Mouse (Mus musculus): ENCODE results near the gene 4931422A03Rik.

4931422A03Rik gene

GRCm38 (mm10) chr2:103937670-103938069 lies 90.5 kb downstream of the 4931422A03Rik start:
- in situ Hi-C loops (cut with MboI), result no loop called here

- in situ Hi-C loops (cut with MboI), result no loop called here
These were observed 91.5 kb downstream of the 4931422A03Rik start for GRCm38 (mm10) chr2:103936666-103937065.

GRCm38 (mm10) chr2:103935691-103936435 lies 92.3 kb downstream of the 4931422A03Rik start:
- in situ Hi-C loops (cut with MboI), result no loop called here

- in situ Hi-C loops (cut with MboI), result no loop called here
These were observed 93.5 kb downstream of the 4931422A03Rik start for GRCm38 (mm10) chr2:103934670-103935069.

GRCm38 (mm10) chr2:103934270-103934669 lies 93.9 kb downstream of the 4931422A03Rik start:
- in situ Hi-C loops (cut with MboI), result no loop called here

- in situ Hi-C loops (cut with MboI), result no loop called here
These were observed 95.7 kb downstream of the 4931422A03Rik start for GRCm38 (mm10) chr2:103932480-103932879.

GRCm38 (mm10) chr2:103932025-103932424 lies 96.1 kb downstream of the 4931422A03Rik start:
- in situ Hi-C loops (cut with MboI), result no loop called here

- in situ Hi-C loops (cut with MboI), result no loop called here
These were observed 96.7 kb downstream of the 4931422A03Rik start for GRCm38 (mm10) chr2:103931511-103931911.

GRCm38 (mm10) chr2:103930306-103931019 lies 97.7 kb downstream of the 4931422A03Rik start:
- in situ Hi-C loops (cut with MboI), result no loop called here

- in situ Hi-C loops (cut with MboI), result no loop called here
These were observed 100.5 kb downstream of the 4931422A03Rik start for GRCm38 (mm10) chr2:103927610-103928145.

GRCm38 (mm10) chr2:103926586-103927113 lies 101.5 kb downstream of the 4931422A03Rik start:
- in situ Hi-C loops (cut with MboI), result no loop called here

GRCm38 (mm10) chr2:103919488-103919887 lies 108.7 kb downstream of the 4931422A03Rik start:
- in situ Hi-C loops (cut with MboI), result no loop called here

GRCm38 (mm10) chr2:103918375-103918774 lies 109.8 kb downstream of the 4931422A03Rik start:
- in situ Hi-C loops (cut with MboI), result no loop called here

GRCm38 (mm10) chr2:103917375-103917774 lies 110.8 kb downstream of the 4931422A03Rik start:
- in situ Hi-C loops (cut with MboI), result no loop called here

Data from mature B cell (primary cell).